Mouse (Mus musculus): ENCODE measurements around the gene Erbb2.

The Erbb2 gene

DNA sequence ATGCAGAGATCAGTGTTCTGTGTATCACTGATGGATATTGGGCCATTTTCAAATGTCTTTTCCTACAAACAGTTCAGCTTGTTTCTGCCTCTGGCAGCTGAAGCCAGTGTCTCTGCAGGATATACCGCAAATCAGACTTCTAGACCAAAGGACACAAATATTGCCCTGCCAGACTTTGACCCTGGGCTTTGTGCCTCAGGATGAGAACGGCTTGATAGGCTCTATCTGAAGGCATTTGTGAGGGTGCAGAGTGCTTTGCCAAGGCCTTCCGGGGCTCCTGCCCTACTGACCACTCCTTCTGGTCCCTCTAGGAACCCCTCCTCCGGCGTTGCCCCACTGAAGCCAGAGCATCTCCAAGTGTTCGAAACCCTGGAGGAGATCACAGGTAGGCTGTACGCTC is 14.3 kb downstream of the Erbb2 start:
- no peak for DNase-seq

GRCm38 (mm10) chr11:98428436-98428835 is 16.2 kb downstream of the Erbb2 start:
- DNase-seq = no peak

- no peak for DNase-seq
These were observed 19.7 kb downstream of the Erbb2 start for GRCm38 (mm10) chr11:98431743-98432502.

GRCm38 (mm10) chr11:98435723-98436122 is 23.5 kb downstream of the Erbb2 start:
- DNase-seq = no peak

GRCm38 (mm10) chr11:98437441-98437840 is 25.2 kb downstream of the Erbb2 start:
- DNase-seq = no peak

- DNase-seq = peak; percentile 96
These were observed 26.3 kb downstream of the Erbb2 start, which contains the start of gene Mien1 for GRCm38 (mm10) chr11:98438331-98439158. Gene Mien1, minus strand, starts transcription at chr11:98438991.

DNA sequence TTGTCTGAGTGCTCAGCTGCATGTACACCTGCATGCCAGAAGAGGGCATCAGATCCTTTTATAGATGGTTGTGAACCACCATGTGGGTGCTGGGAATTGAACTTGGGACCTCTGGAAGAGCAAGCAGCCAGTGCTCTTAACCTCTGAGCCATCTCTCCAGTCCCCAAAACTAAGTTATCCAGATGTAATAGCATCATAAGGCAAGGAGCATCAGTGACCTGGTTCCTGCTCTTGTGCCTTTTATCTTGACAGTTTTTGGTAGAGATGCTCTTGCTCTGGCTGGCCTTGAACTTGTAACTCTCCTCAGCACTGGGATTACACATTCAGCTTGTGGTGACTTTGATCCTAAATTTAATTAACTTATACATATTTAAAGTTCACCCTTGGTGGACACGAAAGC is 31.4 kb downstream of the Erbb2 start:
- DNase-seq = no peak

DNA sequence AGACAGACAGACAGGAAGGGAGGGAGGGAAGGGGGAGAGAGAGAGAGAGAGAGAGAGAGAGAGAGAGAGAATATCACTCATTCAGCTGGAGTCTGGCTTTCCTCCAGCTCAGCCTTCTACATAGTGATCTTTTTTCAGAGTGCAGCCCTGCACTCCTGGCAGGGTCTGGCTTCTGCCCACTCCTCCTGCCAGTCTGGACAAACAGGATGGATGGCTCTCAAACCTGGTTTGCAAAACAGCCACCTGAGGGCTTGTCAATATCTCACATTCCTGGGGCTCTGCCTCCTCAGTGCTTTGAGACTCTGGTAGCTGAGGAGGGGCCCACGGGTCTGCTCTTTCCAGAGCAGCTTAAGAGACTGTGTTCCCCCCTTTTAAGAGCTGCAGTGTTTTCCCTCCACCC is 33.0 kb downstream of the Erbb2 start:
- no peak for DNase-seq

GRCm38 (mm10) chr11:98445679-98446078 is 33.4 kb downstream of the Erbb2 start:
- no peak for DNase-seq

DNA sequence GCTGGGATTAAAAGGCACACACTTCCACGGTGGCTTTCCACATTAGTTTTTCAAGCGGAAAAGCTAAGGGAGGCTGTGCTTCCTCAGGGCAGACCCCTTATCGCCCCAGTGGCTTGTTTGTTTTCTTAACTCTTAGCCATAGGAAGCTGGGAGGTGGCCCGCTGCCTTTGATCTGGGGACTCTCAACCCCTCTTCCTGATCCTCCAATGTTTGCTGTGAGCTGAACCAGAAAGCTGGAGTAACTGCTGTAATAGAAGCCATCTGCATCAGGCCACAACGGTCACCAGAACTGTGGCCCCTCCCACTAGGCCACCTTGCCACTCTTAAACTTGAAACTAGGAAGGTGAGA is 33.9 kb downstream of the Erbb2 start, which contains the start of gene Grb7:
TSS of gene Grb7 (plus strand) at position 182 of the 349 bp plus-strand sequence.
- DNase-seq = no peak

DNA sequence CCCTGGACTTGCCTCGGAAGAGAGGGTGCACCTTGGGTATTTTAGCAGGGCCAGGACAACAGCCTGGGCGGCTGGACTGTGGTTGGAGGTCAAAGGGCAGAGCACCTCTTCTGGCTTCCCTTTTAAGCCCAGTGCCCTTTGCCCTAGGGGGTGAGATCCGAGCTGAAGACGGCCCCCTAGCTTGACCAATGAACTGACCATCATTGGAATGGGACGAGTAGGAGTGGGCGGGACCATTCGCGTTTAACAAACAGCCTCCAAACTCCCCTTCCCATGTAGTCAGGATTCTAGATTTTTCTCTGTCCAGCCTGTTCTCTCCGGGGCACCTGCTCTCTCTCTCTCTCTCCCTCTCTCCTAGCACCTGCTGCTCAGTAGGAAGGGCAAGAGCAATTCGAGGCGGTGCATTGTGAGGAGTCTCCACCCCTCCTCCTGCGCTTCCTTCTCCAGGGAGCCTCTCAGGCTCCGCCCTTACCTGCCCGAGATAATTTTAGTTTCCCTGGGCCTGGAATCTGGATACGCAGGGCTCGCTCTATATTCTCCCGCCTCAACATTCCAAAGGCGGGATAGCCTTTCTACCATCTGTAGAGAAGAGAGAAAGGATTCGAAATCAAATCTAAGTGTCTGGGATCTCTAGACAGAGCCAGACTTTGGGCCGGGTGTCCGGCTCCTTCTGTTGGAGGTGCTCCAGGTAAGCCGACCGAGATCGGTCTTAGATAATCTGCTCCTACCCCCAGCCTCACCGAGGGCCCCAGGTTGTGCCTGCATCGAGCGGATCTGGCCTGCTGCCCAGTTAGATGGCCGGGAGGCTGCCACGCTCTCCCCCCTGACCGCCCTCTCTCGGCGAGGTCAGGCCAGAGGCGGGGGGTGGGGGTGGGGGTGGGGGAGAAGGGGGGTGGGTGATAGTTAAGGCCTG is 34.5 kb downstream of the Erbb2 start:
- DNase-seq = no peak

DNA sequence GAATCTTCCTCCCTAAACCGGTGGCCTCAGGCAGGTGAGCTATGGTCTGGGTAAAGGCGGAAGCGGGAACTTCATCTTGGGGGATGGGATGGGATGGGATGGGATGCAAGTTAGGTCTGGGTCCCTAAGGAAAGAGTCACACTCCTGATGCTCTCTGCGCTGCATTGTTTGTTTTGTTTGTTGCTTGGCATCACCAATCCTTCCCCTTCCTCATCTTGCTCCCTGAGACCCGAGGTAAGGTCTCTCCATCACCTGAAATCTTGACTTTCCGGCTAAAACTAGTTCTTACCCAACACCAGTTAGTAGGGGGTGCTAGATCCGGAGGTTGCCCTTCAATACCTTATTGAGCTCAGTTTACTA is 35.2 kb downstream of the Erbb2 start:
- DNase-seq = no peak

DNA sequence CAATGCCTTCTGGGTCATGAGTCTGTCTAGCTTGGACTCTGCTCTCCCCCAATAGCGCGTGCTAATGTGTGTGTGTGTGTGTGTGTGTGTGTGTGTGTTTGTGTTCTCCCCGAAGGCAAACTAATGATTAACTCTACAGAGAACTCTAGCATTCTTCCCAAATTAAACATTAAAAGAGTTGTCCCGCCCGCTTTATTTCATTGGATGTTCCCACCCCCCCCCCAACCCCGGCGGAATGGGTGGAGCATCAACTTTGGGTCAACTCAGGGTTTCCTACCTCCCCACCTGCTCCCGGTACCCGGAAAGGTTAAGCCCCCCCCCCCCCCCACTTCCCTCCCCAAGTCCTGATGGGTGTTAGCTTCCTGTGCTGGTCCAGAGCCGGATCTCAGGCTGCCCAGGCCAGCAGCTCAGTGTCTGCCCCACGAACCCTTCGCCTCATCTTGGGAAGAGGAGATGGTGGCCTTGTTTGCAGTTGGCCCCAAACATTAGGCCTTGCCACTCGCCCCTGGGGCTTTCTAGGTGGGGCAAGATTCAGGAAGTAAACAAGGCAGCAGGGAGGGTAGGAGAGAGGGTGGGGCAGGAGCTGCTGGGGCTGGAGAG is 36.0 kb downstream of the Erbb2 start:
- DNase-seq = no peak

DNA sequence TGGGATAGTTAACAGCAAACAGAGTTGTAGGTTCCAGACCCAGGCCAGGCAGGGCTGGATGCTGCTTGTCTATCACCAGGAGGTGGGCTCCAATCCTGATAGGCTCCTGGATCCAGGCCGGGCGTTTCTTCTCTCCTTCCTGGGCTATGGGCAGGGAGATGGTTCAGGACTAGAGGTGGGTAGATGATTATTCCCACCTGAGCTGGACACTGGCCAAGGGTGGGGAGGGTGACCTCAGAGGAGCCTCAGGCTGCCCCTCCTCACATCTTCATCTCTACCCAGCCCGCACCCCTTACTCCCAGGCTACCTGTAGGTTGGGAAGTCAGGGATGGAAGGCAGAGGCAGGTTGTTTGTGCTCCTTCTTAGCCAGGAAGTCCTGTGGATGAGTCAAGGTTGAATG is 37.1 kb downstream of the Erbb2 start:
- DNase-seq = no peak

DNA sequence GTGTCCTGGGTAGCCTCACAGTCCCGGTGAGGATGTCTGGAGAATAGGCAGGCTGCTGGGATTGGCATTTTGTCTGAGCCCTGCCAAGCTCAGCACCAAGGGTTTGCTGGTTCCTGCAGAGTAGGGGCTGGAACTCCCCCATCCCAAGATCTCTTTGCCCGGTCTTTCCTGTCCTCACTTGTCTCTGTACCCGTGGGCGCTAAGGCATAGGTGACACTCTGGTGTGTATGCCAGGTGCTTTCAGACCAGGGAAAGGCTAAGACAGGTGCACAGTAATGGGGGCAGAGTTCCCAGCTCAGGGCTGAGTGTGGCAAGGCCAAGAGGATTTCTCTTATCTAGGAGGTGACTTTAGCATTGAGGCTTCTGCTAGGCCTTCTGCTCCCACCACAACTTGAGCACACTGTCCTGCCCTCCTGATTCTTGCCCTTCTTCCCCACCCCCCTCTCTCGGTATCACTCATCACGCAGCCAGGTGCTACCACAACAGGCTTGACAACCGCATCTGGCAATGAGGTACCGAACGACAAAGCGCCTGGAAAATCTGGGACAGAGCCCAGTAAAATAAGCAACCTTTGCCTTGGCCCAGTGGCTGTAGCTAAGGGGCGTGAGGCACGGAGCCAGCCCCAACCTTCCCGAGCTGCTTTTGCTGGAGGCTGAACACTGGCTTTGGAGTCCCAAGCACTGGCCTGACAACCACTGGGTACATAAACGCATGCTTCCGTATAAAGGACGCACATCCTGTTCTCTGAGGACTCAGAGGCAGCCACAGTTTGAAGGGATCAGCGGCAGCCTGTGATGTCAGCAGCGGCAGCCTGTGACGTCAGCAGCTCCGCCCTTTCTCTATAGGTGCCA is 37.9 kb downstream of the Erbb2 start:
- no peak for DNase-seq

DNA sequence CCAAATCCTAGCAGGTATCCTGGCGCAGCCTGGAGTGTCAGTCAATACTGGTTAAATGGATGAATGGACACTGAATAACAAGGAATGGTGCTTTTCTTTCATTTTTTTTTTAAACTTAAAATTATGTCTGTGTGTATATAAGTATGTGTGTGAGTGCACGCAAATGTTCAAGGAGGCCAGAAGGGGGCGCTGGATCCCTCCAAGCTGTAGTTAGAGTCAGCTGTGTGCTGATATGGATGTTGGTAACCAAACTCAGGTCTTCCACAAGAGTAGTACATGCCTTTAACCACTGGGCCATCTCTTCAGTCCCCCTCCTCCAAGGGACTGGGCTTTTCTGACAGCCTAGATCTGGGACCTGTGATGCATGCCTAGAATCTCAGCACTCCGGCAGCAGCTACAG is 43.2 kb downstream of the Erbb2 start:
- no peak for DNase-seq

DNA sequence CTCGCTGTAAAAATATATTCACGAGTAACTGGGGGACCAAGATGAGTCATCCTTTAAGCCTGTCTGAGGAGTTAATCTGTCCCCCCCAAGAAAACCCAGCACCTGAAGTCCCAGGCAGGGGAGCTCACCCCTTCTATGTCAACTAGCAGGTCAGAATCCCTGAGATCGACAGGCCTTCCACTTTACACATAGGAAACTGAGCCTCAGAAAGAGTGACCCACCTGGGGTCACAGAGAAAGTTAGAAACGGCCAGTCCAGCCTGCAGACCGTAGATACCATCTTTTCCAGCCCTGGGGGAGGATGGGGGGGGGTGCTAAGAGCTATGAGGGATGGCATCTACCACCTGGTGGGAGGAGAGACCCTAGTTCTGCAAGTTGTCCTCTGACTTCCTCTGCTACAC is 44.3 kb downstream of the Erbb2 start:
- DNase-seq = no peak

DNA sequence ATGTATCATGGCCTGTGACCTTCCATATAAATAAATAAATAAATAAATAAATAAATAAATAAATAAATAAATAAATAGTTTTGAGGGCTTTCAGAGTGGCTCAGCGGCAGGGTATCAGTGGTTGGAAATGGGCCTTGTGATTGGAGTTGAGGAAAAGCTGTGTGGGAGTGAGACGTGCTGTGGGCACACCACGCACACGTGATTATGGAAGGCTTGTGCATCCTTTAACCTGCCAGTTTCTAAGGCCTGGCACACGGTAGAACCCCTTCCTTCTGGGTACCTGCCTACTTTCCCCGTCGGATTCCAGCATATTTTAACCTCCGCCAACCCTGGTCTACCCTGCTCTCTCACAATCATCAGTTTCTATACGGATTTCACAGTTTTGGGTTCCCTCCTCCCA is 44.7 kb downstream of the Erbb2 start:
- DNase-seq = no peak

DNA sequence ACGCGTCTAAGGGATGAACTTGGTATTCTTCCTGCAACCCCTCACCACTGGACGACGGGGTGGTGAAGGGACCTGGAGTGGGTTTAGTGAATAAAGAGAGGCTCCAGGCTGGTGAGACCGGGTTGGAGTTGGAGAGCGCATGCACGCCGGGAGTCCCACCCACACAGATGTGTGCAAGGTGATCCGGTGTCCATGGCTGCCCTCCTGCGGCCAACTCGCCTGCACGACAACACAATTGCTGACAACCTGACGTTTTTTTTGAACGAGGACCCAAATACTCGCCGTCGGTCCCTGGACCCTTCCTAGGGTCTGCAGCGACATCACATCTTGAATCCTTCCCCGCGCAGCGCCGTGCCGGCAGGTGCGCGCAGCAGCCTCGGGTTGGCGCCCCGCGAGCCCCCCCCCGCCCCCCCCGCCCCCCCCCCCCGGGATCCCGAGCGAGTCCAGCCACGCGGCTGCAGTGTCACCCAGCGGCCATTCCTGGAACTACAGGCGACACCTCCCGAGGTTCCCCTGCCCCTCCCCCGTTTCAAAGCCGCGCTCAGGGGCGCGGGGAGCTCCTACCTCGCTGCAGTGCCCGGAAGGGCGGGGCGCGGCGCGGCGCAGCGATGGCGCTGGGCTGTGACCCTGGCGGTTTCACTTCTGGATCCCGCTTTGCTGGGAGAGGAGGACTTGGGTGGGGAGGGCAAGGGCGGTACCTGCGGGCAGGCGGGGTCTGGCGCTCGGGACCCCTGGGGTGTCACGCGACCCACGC is 45.3 kb downstream of the Erbb2 start:
- DNase-seq = peak; percentile 76

- no peak for DNase-seq
These were observed 46.1 kb downstream of the Erbb2 start for GRCm38 (mm10) chr11:98458121-98458990.

Data from right cerebral cortex, postnatal 25 days (tissue).